ENCODE assay signal across 20 mouse cellular contexts in genomic region chr1:88777009-88777408, GRCm38 (mm10).
DNase-seq lines count a peak whose midpoint lies in the region; ATAC-seq and TF ChIP-seq lines count a peak whose summit lies in the region.
"Had no signal": no experiment of that assay in that cellular context is flagged by ENCODE, and none has a peak within 500 bp of the region (broad histone marks: within the 10 kb centered on the region; RNA-seq: fewer than 3 reads in every experiment).

No protein-coding gene starts in this region.

- no peak for TF ChIP-seq EP300 in heart, postnatal 0 days (IDR thresholded peaks at IDR 0.05; ENCODE audit: low read depth)
- TF ChIP-seq EP300 in liver, postnatal 0 days (IDR thresholded peaks at IDR 0.05; ENCODE audit: low read depth), result no peak
- TF ChIP-seq EP300 in ES-Bruce4 (IDR thresholded peaks at IDR 0.05; ENCODE audit: insufficient read depth, low read depth, low read length), result no peak

- no peaks in the 10 kb centered on the region for H3K36me3 ChIP-seq in heart, postnatal 0 days (replicated peaks; ENCODE audit: control insufficient read depth, insufficient read depth, low read length)
- no peaks in the 10 kb centered on the region for H3K36me3 ChIP-seq in liver, postnatal 0 days (replicated peaks; ENCODE audit: insufficient read depth, low read length)
- no peaks in the 10 kb centered on the region for H3K36me3 ChIP-seq in liver, embryonic 11.5 days (ENCODE audit: control insufficient read depth, insufficient read depth, low read length)
- no peaks in the 10 kb centered on the region for H3K36me3 ChIP-seq in ES-Bruce4 (ENCODE audit: control insufficient read depth, insufficient read depth, low read length, poor library complexity, severe bottlenecking)
- H3K36me3 ChIP-seq in hindbrain, embryonic 16.5 days (ENCODE audit: control insufficient read depth, insufficient read depth, low read length), result no peaks in the 10 kb centered on the region
- H3K36me3 ChIP-seq: forebrain, embryonic 15.5 days; liver, embryonic 15.5 days; neural tube, embryonic 13.5 days had no signal

- no peaks in the 10 kb centered on the region for H3K9me3 ChIP-seq in heart, postnatal 0 days (replicated peaks; ENCODE audit: control insufficient read depth, low read length)
- no peaks in the 10 kb centered on the region for H3K9me3 ChIP-seq in liver, postnatal 0 days (ENCODE audit: low read length)
- no peaks in the 10 kb centered on the region for H3K9me3 ChIP-seq in liver, embryonic 11.5 days (ENCODE audit: control insufficient read depth, low read length)
- H3K9me3 ChIP-seq in ES-Bruce4 (replicated peaks; ENCODE audit: control insufficient read depth, insufficient read depth, low read length, poor library complexity, severe bottlenecking), result peaks cover 4% of the 10 kb centered on the region; the same call in 1 of the 2 replicates
- H3K9me3 ChIP-seq in hindbrain, embryonic 16.5 days (ENCODE audit: control insufficient read depth, low read length), result no peaks in the 10 kb centered on the region
- H3K9me3 ChIP-seq: forebrain, embryonic 15.5 days; liver, embryonic 15.5 days; neural tube, embryonic 13.5 days had no signal

- H3K4me1 ChIP-seq in heart, postnatal 0 days (ENCODE audit: control insufficient read depth, insufficient read depth), result no peaks in the 10 kb centered on the region
- H3K4me1 ChIP-seq in liver, postnatal 0 days (ENCODE audit: insufficient read depth), result no peaks in the 10 kb centered on the region
- no peaks in the 10 kb centered on the region; the same call in 1 of the 2 replicates for H3K4me1 ChIP-seq in liver, embryonic 11.5 days (replicated peaks; ENCODE audit: control insufficient read depth, insufficient read depth, low read length)
- H3K4me1 ChIP-seq in ES-Bruce4 (ENCODE audit: control insufficient read depth, insufficient read depth, low read length), result peaks cover 7% of the 10 kb centered on the region
- H3K4me1 ChIP-seq in hindbrain, embryonic 16.5 days (ENCODE audit: control insufficient read depth, insufficient read depth, low read depth, low read length), result no peaks in the 10 kb centered on the region
- H3K4me1 ChIP-seq: liver, embryonic 15.5 days; megakaryocyte, embryonic 14.5 days had no signal

- no peak for TF ChIP-seq POLR2A in ES-Bruce4 (IDR thresholded peaks at IDR 0.05; ENCODE audit: insufficient read depth, low read length)
- TF ChIP-seq POLR2A in brain, embryonic 14.5 days (IDR thresholded peaks at IDR 0.05; ENCODE audit: borderline replicate concordance, extremely low read depth, insufficient read depth, insufficient read length, poor library complexity, severe bottlenecking), result no peak

- no peak overlapping the region for H3K4me3 ChIP-seq in heart, postnatal 0 days (ENCODE audit: low read depth, low read length)
- no peak overlapping the region for H3K4me3 ChIP-seq in liver, postnatal 0 days (ENCODE audit: low read depth, low read length)
- H3K4me3 ChIP-seq in liver, embryonic 11.5 days (ENCODE audit: low read depth, low read length), result no peak overlapping the region
- H3K4me3 ChIP-seq in ES-Bruce4 (ENCODE audit: low read depth, low read length), result no peak overlapping the region
- H3K4me3 ChIP-seq in hindbrain, embryonic 16.5 days (ENCODE audit: low read length), result no peak overlapping the region
- H3K4me3 ChIP-seq: forebrain, embryonic 15.5 days; liver, embryonic 15.5 days; megakaryocyte, embryonic 14.5 days; neural tube, embryonic 13.5 days had no signal

- 87% methylated on average over 5 of the region's 5 CpGs for WGBS in heart, postnatal 0 days
- 78% methylated on average over 5 of the region's 5 CpGs for WGBS in liver, postnatal 0 days (ENCODE audit: insufficient replicate concordance)
- WGBS in liver, embryonic 11.5 days, result 92% methylated on average over 5 of the region's 5 CpGs
- 89% methylated on average over 5 of the region's 5 CpGs for WGBS in hindbrain, embryonic 16.5 days

- no peak overlapping the region for H3K27ac ChIP-seq in heart, postnatal 0 days (ENCODE audit: low read depth)
- H3K27ac ChIP-seq in liver, postnatal 0 days (ENCODE audit: low read depth), result no peak overlapping the region
- H3K27ac ChIP-seq in liver, embryonic 11.5 days (ENCODE audit: low read depth, low read length), result no peak overlapping the region
- H3K27ac ChIP-seq in ES-Bruce4 (ENCODE audit: insufficient read depth, low read length), result no peak overlapping the region
- no peak overlapping the region for H3K27ac ChIP-seq in hindbrain, embryonic 16.5 days (ENCODE audit: low read depth, low read length)
- H3K27ac ChIP-seq: forebrain, embryonic 15.5 days; liver, embryonic 15.5 days; neural tube, embryonic 13.5 days had no signal

- H3K27me3 ChIP-seq in heart, postnatal 0 days (ENCODE audit: control insufficient read depth, insufficient read depth, low read length), result no peaks in the 10 kb centered on the region
- H3K27me3 ChIP-seq in liver, postnatal 0 days (ENCODE audit: insufficient read depth, low read length), result no peaks in the 10 kb centered on the region
- H3K27me3 ChIP-seq in liver, embryonic 11.5 days (replicated peaks; ENCODE audit: control insufficient read depth, insufficient read depth, low read length), result no peaks in the 10 kb centered on the region
- H3K27me3 ChIP-seq in ES-Bruce4 (ENCODE audit: control insufficient read depth, insufficient read depth, low read length, poor library complexity, severe bottlenecking), result no peaks in the 10 kb centered on the region
- no peaks in the 10 kb centered on the region for H3K27me3 ChIP-seq in hindbrain, embryonic 16.5 days (replicated peaks; ENCODE audit: control insufficient read depth, insufficient read depth, low read length)
- H3K27me3 ChIP-seq: forebrain, embryonic 15.5 days; liver, embryonic 15.5 days; megakaryocyte, embryonic 14.5 days; neural tube, embryonic 13.5 days had no signal

- ATAC-seq in heart, postnatal 0 days (ENCODE audit: insufficient read depth, low read depth), result no peak
- ATAC-seq in liver, postnatal 0 days, result no peak
- no peak for ATAC-seq in liver, embryonic 11.5 days (replicated peaks; ENCODE audit: low FRiP score)
- ATAC-seq in hindbrain, embryonic 16.5 days, result no peak
- ATAC-seq: forebrain, embryonic 15.5 days; inflammation-experienced regulatory T-cells, adult 6 months had no signal

- 0 out of 2 replicates have a peak, but pooled peaks have one; percentile 7 for TF ChIP-seq CTCF in heart, postnatal 0 days (IDR thresholded peaks at IDR 0.05; ENCODE audit: low read depth)
- peak; percentile 41 for TF ChIP-seq CTCF in liver, postnatal 0 days (IDR thresholded peaks at IDR 0.05; ENCODE audit: low read depth)
- peak; percentile 65 for TF ChIP-seq CTCF in ES-Bruce4 (IDR thresholded peaks at IDR 0.05; ENCODE audit: low read depth, low read length)
- TF ChIP-seq CTCF in brain, embryonic 14.5 days (IDR thresholded peaks at IDR 0.05; ENCODE audit: borderline replicate concordance, extremely low read depth, insufficient read depth, insufficient read length), result peak; percentile 37; the same call in 1 of the 2 replicates

- H3K4me2 ChIP-seq in heart, postnatal 0 days (ENCODE audit: low read depth, low read length), result no peak overlapping the region
- H3K4me2 ChIP-seq in liver, postnatal 0 days (ENCODE audit: low read depth, low read length), result no peak overlapping the region
- no peak overlapping the region for H3K4me2 ChIP-seq in liver, embryonic 11.5 days
- no peak overlapping the region for H3K4me2 ChIP-seq in hindbrain, embryonic 16.5 days (ENCODE audit: low read length)
- H3K4me2 ChIP-seq: forebrain, embryonic 15.5 days; liver, embryonic 15.5 days; neural tube, embryonic 13.5 days had no signal

- H3K9ac ChIP-seq in heart, postnatal 0 days (replicated peaks; ENCODE audit: low read depth, low read length), result no peak overlapping the region
- no peak overlapping the region for H3K9ac ChIP-seq in liver, postnatal 0 days (replicated peaks)
- H3K9ac ChIP-seq in liver, embryonic 11.5 days (ENCODE audit: low read depth, low read length), result no peak overlapping the region
- no peak overlapping the region for H3K9ac ChIP-seq in ES-Bruce4 (ENCODE audit: low read depth, poor library complexity, severe bottlenecking)
- H3K9ac ChIP-seq in hindbrain, embryonic 16.5 days (ENCODE audit: low read depth, low read length), result no peak overlapping the region
- H3K9ac ChIP-seq: forebrain, embryonic 15.5 days; liver, embryonic 15.5 days; neural tube, embryonic 13.5 days had no signal

- no peak for DNase-seq in heart, postnatal 0 days (ENCODE audit: low spot score)
- no peak for DNase-seq in heart, adult 9 months (ENCODE audit: low spot score in 2 of 2)
- no peak for DNase-seq in liver, postnatal 0 days
- no peak for DNase-seq in liver, embryonic 11.5 days (ENCODE audit: low spot score)
- DNase-seq in brain, embryonic 14.5 days (ENCODE audit: low read depth), result no peak
- no peak for DNase-seq in retina, embryonic 14.5 days (ENCODE audit: low spot score)
- DNase-seq: adrenal gland, postnatal 25 days; cerebellum, postnatal 25 days; heart, adult 18-20 months; heart, postnatal 14 days; kidney, postnatal 25 days; right cerebral cortex, postnatal 4 days; thymus, postnatal 36 days had no signal

Comparison
In these comparisons a context has a peak if more than half of its experiments do, and no peak if none do; other contexts are left out.
1. CTCF ChIP-seq: peak in every context shown above with its lines; median percentile 65 in ES-Bruce4; 41 in liver, postnatal 0 days; 37 in brain, embryonic 14.5 days; 7 in heart, postnatal 0 days.